Mouse (Mus musculus): ENCODE data around the gene Slc26a10. TPM values are rescaled to one million over a fixed set of nuclear protein-coding genes. Genes with fewer than 3 reads are reported as not detected.
A peak's percentile ranks its signal among the peaks of the same experiment; 100 is the strongest.
"Not testable (repeated sequence)": the region's sequence is repeated elsewhere in the genome, so short reads cannot be mapped to it uniquely, and the experiment has no call there.

Gene Slc26a10
- polyA plus RNA-seq, 1 experiment, result 0.85 TPM

GRCm38 (mm10) chr10:127194428-127195327 is 14.2 kb upstream of the Slc26a10 start:
- Histone ChIP-seq H3K4me3 (ENCODE audit: low read depth, low read length) (peak overlapping the region; percentile 68), H3K27ac (ENCODE audit: insufficient read depth, low read depth, low read length) (peak overlapping the region; percentile 3), H3K27me3 (ENCODE audit: control insufficient read depth, insufficient read depth, low read length) (peaks cover 3% of the 10 kb centered on the region; the same call in 1 of the 2 replicates), H3K36me3 (ENCODE audit: control insufficient read depth, insufficient read depth, low read length) (peaks cover 17% of the 10 kb centered on the region), H3K4me1 (ENCODE audit: control insufficient read depth, insufficient read depth, insufficient read length, low read length) (no peaks in the 10 kb centered on the region; the same call in 1 of the 2 replicates)
- no peak for TF ChIP-seq POLR2A (IDR thresholded peaks at IDR 0.05; ENCODE audit: low read depth, low read length)
- no peak for TF ChIP-seq CTCF (IDR thresholded peaks at IDR 0.05; ENCODE audit: extremely low read depth, insufficient read length, insufficient replicate concordance, low read depth, low read length)
- 10% methylated on average over 22 of the region's 22 CpGs for WGBS

- no peak overlapping the region for H3K27ac ChIP-seq (ENCODE audit: insufficient read depth, low read depth, low read length)
- TF ChIP-seq POLR2A (IDR thresholded peaks at IDR 0.05; ENCODE audit: low read depth, low read length), result no peak
- peaks cover 19% of the 10 kb centered on the region for H3K27me3 ChIP-seq (ENCODE audit: control insufficient read depth, insufficient read depth, low read length)
- H3K36me3 ChIP-seq (ENCODE audit: control insufficient read depth, insufficient read depth, low read length), result peaks cover 1% of the 10 kb centered on the region; the same call in 1 of the 2 replicates
- no peak overlapping the region for H3K4me3 ChIP-seq (ENCODE audit: low read depth, low read length)
- peaks cover 4% of the 10 kb centered on the region; the same call in 1 of the 2 replicates for H3K4me1 ChIP-seq (ENCODE audit: control insufficient read depth, insufficient read depth, insufficient read length, low read length)
- 88% methylated on average over 9 of the region's 9 CpGs for WGBS
Observed at GRCm38 (mm10) chr10:127193011-127193410, 12.6 kb upstream of the Slc26a10 start.

- not testable (repeated sequence) for H3K4me1 ChIP-seq (ENCODE audit: control insufficient read depth, insufficient read depth, insufficient read length, low read length); H3K27ac ChIP-seq (ENCODE audit: insufficient read depth, low read depth, low read length); H3K4me3 ChIP-seq (ENCODE audit: low read depth, low read length); H3K36me3 ChIP-seq (ENCODE audit: control insufficient read depth, insufficient read depth, low read length)
- peaks cover 26% of the 10 kb centered on the region for H3K27me3 ChIP-seq (ENCODE audit: control insufficient read depth, insufficient read depth, low read length)
- WGBS, result 58% methylated on average over 1 of the region's 1 CpGs
Observed at GRCm38 (mm10) chr10:127192057-127192328, 11.5 kb upstream of the Slc26a10 start.

- Histone ChIP-seq H3K27me3 (ENCODE audit: control insufficient read depth, insufficient read depth, low read length) (peaks cover 32% of the 10 kb centered on the region), H3K36me3 (ENCODE audit: control insufficient read depth, insufficient read depth, low read length) (no peaks in the 10 kb centered on the region), H3K27ac (ENCODE audit: insufficient read depth, low read depth, low read length) (no peak overlapping the region), H3K4me1 (ENCODE audit: control insufficient read depth, insufficient read depth, insufficient read length, low read length) (peaks cover 4% of the 10 kb centered on the region; the same call in 1 of the 2 replicates), H3K4me3 (ENCODE audit: low read depth, low read length) (no peak overlapping the region)
- WGBS, result 85% methylated on average over 19 of the region's 19 CpGs
- TF ChIP-seq POLR2A (IDR thresholded peaks at IDR 0.05; ENCODE audit: low read depth, low read length) (no peak), CTCF (IDR thresholded peaks at IDR 0.05; ENCODE audit: extremely low read depth, insufficient read length, insufficient replicate concordance, low read depth, low read length) (no peak)
Observed at GRCm38 (mm10) chr10:127191191-127192056, 11.0 kb upstream of the Slc26a10 start.

GRCm38 (mm10) chr10:127190398-127191190 is 10.1 kb upstream of the Slc26a10 start:
- Histone ChIP-seq H3K36me3 (ENCODE audit: control insufficient read depth, insufficient read depth, low read length) (no peaks in the 10 kb centered on the region), H3K27ac (ENCODE audit: insufficient read depth, low read depth, low read length) (peak overlapping the region; percentile 18; the same call in 1 of the 2 replicates), H3K4me3 (ENCODE audit: low read depth, low read length) (no peak overlapping the region), H3K4me1 (ENCODE audit: control insufficient read depth, insufficient read depth, insufficient read length, low read length) (peaks cover 4% of the 10 kb centered on the region; the same call in 1 of the 2 replicates), H3K27me3 (ENCODE audit: control insufficient read depth, insufficient read depth, low read length) (peaks cover 33% of the 10 kb centered on the region)
- no peak for TF ChIP-seq POLR2A (IDR thresholded peaks at IDR 0.05; ENCODE audit: low read depth, low read length)
- TF ChIP-seq CTCF (IDR thresholded peaks at IDR 0.05; ENCODE audit: extremely low read depth, insufficient read length, insufficient replicate concordance, low read depth, low read length), result no peak
- 67% methylated on average over 14 of the region's 14 CpGs for WGBS

- Histone ChIP-seq H3K27ac (ENCODE audit: insufficient read depth, low read depth, low read length) (peak within 1 kb of the TSS; percentile 81), H3K4me1 (ENCODE audit: control insufficient read depth, insufficient read depth, insufficient read length, low read length) (peaks cover 4% of the 10 kb centered on the region; the same call in 1 of the 2 replicates), H3K4me3 (ENCODE audit: low read depth, low read length) (peak within 1 kb of the TSS; percentile 63), H3K36me3 (ENCODE audit: control insufficient read depth, insufficient read depth, low read length) (no peaks in the 10 kb centered on the region), H3K27me3 (ENCODE audit: control insufficient read depth, insufficient read depth, low read length) (peaks cover 33% of the 10 kb centered on the region)
- no peak for TF ChIP-seq POLR2A (IDR thresholded peaks at IDR 0.05; ENCODE audit: low read depth, low read length)
- no peak for TF ChIP-seq CTCF (IDR thresholded peaks at IDR 0.05; ENCODE audit: extremely low read depth, insufficient read length, insufficient replicate concordance, low read depth, low read length)
- 18% methylated on average over 35 of the region's 35 CpGs for WGBS
Observed at GRCm38 (mm10) chr10:127189651-127190381, 9.4 kb upstream of the Slc26a10 start, which contains the start of gene Arhgef25. Arhgef25 (minus strand) TSS chr10:127190083.
